Mouse (Mus musculus) neutrophil, adult 5-6 weeks (primary cell): ENCODE data around the gene Kat6b. TPM values are rescaled to one million over a fixed set of nuclear protein-coding genes. Genes with fewer than 3 reads are reported as not detected.
A peak's percentile ranks its signal among the peaks of the same experiment; 100 is the strongest.
"Not testable (repeated sequence)": the region's sequence is repeated elsewhere in the genome, so short reads cannot be mapped to it uniquely, and the experiment has no call there.

ENCODE experiments used
- ATAC-seq: fragments of 151-379, 151-347 bp; 2 replicates; pipeline ENCODE4 v1.8.0; 2017; ENCODE audit warnings: mild to moderate bottlenecking, moderate TSS enrichment; ENCODE audit not compliant: insufficient number of reproducible peaks, poor library complexity, low FRiP score, severe bottlenecking; ENCODE audit errors: extremely low read depth
- total RNA-seq: library from RNA; stranded (forward); fragments of 200-1000 nt; gene quantifications from 2 replicates; pipeline ENCODE4 v1.2.3, GENCODE M21; 2017

Gene Kat6b
- total RNA-seq, 1 experiment from 2014 or later = 19.8 TPM

- ATAC-seq = no peak
These were observed 131.8 kb downstream of the Kat6b start for GRCm38 (mm10) chr14:21613031-21613430.

- ATAC-seq = no peak
These were observed 132.9 kb downstream of the Kat6b start for GRCm38 (mm10) chr14:21614103-21614502.

- ATAC-seq = no peak
These were observed 134.6 kb downstream of the Kat6b start for GRCm38 (mm10) chr14:21615853-21616252.

GRCm38 (mm10) chr14:21617221-21617980 is 136.2 kb downstream of the Kat6b start:
- ATAC-seq = no peak

GRCm38 (mm10) chr14:21619951-21620350 is 138.7 kb downstream of the Kat6b start:
- ATAC-seq = no peak

- no peak for ATAC-seq
These were observed 144.7 kb downstream of the Kat6b start for GRCm38 (mm10) chr14:21625946-21626345.

GRCm38 (mm10) chr14:21631665-21632200 is 150.5 kb downstream of the Kat6b start:
- ATAC-seq = no peak

GRCm38 (mm10) chr14:21636548-21636947 is 155.3 kb downstream of the Kat6b start:
- ATAC-seq = no peak

- ATAC-seq = no peak
These were observed 159.7 kb downstream of the Kat6b start for GRCm38 (mm10) chr14:21640806-21641435.

- no peak for ATAC-seq
These were observed 172.6 kb downstream of the Kat6b start for GRCm38 (mm10) chr14:21653813-21654212.

GRCm38 (mm10) chr14:21659155-21659554 is 177.9 kb downstream of the Kat6b start:
- ATAC-seq = no peak

- peak; percentile 55; the same call in 1 of the 2 replicates for ATAC-seq
These were observed 178.4 kb downstream of the Kat6b start for GRCm38 (mm10) chr14:21659652-21660051.

- ATAC-seq = no peak
These were observed 181.4 kb downstream of the Kat6b start for GRCm38 (mm10) chr14:21662465-21663142.

- ATAC-seq = no peak
These were observed 188.0 kb downstream of the Kat6b start for GRCm38 (mm10) chr14:21669218-21669617.

- ATAC-seq = no peak
These were observed 188.6 kb downstream of the Kat6b start for GRCm38 (mm10) chr14:21669633-21670421.

GRCm38 (mm10) chr14:21670422-21671006 is 189.3 kb downstream of the Kat6b start:
- not testable (repeated sequence) for ATAC-seq

- ATAC-seq = no peak
These were observed 191.9 kb downstream of the Kat6b start for GRCm38 (mm10) chr14:21673100-21673499.

GRCm38 (mm10) chr14:21674471-21674870 is 193.2 kb downstream of the Kat6b start:
- ATAC-seq = no peak

GRCm38 (mm10) chr14:21676223-21676622 is 195.0 kb downstream of the Kat6b start:
- no peak for ATAC-seq
